Mouse (Mus musculus) cerebellum, adult 18-20 months (tissue): ENCODE measurements at regions not wholly inside any gene's neighbourhood (a gene's known extent, or its start where the extent isn't known, plus 50 kb on each side); places are given as distances from the start of the nearest gene placed in this dataset.

Source experiments
- DNase-seq, 2 experiments: peaks; one replicate each; pipeline ENCODE4 v3.0.0; 2021

DNA sequence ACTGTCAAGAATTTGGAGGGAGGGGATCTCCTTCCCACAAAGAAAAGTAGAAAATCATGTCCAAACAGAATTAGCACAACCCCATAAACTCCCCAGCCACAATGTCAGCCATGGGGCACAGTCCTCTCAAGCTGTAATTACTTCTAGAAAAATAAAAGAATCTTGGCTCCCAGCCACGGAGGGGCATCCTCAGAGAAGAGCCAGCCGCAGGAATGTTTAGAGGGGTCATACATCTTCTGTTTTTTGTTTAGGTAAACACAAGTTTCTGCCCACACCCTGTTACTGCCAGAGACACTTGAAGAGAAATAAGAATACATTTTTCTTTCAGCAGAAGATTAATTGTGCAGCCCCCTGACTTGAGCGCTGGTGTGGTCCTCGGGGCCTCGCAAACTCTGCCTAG, 362.5 kb upstream of the Nfe2l3 start:
- DNase-seq, result no peak

- DNase-seq, result no peak
Measured at GRCm38 (mm10) chr6:51071243-51071642, 361.2 kb upstream of the Nfe2l3 start.

DNA sequence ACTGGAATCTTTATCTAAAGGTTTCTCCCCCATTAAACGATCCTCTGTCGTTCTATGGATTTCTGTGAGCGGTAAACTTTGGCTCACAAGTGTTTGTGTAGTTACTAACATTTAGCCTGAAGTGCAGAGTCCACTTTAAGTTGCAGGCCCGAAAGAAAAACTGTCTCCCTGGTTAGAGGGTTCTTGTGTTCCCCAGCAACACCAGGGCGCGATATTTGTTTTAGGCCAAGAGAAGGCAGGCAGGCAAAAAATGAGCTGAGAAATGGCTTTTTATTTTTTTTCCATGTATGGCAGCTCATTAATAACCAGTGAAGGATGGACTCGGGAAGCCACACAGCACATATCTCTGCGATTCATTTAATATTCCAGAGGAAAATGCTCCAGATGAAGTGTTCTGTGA, 357.4 kb upstream of the Nfe2l3 start:
- DNase-seq, result no peak

GRCm38 (mm10) chr6:51076861-51077768, 355.4 kb upstream of the Nfe2l3 start:
- DNase-seq, result no peak

DNA sequence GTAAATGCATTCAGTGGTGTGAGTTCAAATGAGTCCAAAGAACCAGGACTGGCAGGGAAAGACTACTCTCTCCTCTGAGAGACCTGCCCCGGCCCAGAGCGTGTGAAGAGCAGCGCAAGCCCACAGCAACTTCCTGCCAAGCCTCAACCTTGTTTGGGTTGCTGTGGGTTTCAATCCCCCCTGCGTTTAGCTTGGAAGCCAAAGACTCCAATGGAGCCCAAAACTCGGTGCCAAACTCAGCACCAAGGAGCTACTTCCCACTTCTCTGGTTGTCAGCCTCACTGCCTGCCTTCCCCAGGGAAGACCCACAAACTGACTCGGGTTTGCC, 354.7 kb upstream of the Nfe2l3 start:
- DNase-seq, result no peak

- DNase-seq, result no peak
Measured at GRCm38 (mm10) chr6:51078353-51078966, 354.0 kb upstream of the Nfe2l3 start.

GRCm38 (mm10) chr6:51078967-51079355, 353.5 kb upstream of the Nfe2l3 start:
- no peak for DNase-seq

DNA sequence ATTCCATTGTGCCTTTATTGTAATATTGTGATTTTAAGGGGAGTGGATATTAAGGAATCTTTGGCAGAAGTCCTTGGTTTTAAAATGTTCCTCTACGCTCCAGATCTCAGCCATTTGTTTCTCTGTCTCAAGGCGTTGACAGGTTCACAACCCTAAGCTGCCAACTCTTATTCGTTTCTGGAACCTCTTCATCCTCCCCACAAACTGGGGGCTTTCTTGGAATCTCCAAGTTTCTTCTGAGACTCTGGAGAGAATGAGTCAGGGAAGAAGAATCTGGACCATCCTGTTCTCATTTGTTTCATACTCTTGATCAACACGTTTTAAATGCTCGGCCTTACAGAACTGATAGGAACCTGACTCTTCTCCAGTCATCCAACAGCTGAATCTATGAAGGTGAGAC, 351.4 kb upstream of the Nfe2l3 start:
- no peak for DNase-seq

GRCm38 (mm10) chr6:51084656-51085055, 347.8 kb upstream of the Nfe2l3 start:
- DNase-seq, result no peak

DNA sequence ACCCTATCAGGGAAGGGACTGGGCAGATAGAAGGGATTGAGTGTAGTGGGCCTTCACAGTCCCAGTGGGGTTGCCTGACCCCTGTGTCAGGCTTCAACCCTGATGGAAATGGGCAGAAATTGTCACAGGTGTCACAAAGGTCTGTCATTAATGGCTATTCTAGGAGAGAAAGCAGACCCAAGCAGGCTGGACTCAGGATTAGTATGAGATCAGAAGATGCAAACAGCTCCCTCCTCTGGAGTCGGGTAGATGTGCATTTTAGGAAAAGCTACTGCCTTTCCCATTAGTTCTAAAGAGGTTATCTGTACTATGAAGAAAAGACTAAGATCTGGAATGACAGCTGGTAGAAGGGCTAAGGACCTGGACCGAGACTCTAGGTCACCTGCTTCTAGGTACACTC, 346.9 kb upstream of the Nfe2l3 start:
- no peak for DNase-seq

- DNase-seq, result no peak
Measured at GRCm38 (mm10) chr6:51086347-51086746, 346.1 kb upstream of the Nfe2l3 start.

GRCm38 (mm10) chr6:51087806-51088205, 344.7 kb upstream of the Nfe2l3 start:
- DNase-seq, result no peak

DNA sequence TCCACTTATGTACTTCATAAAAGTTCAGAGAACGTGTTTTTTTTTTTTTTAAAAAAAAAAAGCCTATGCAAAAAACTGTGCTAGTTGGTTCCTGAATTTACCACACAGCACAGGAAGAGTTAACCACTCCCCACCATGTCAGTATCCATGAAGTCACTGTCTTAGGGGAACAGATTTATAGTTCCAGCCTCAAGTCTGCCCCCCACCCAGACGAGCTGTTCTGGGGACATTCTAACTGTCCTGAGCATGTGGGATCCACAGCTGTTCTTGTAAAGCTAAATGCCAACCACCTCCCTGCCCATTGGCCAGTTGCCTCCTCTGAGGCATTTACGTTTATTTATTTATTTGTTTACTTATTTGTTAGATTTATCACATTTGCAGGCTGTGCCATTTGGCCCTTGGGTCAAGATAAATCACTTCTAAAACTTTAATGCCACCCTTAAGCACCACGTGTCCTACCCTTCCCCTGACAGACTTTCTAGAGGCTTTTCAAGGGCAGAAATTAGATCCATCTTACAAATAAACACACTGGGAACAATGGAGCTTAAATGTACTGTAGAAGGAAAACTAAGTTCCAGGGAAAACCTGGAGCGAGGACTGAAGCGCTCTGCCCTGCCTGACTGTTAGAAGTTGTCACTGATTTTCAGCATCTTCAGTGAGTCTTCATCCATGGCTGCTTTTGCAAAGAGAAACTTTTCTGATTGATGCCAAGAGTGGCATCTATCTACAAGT, 343.7 kb upstream of the Nfe2l3 start:
- no peak for DNase-seq

- no peak for DNase-seq
Measured at GRCm38 (mm10) chr6:51093196-51093595, 339.3 kb upstream of the Nfe2l3 start.

DNA sequence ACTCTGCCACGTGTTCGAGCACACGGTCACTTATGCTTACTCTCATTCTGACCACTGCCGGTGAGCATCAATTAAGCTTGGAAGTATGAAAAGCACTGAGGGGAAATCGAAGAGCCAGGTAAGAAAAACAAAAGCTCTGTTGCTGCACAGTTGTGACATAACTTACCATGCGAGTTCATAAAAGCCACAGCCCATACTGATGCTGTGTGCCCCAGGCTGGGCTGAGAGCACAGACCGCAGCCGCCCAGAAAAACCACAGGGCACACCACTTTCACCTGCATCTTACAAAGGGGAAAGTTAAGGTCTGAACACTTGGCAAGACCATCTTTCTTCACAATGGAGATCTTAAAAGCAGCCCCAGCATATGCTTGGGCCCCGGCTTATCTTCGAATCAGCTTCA, 338.2 kb upstream of the Nfe2l3 start:
- no peak for DNase-seq

DNA sequence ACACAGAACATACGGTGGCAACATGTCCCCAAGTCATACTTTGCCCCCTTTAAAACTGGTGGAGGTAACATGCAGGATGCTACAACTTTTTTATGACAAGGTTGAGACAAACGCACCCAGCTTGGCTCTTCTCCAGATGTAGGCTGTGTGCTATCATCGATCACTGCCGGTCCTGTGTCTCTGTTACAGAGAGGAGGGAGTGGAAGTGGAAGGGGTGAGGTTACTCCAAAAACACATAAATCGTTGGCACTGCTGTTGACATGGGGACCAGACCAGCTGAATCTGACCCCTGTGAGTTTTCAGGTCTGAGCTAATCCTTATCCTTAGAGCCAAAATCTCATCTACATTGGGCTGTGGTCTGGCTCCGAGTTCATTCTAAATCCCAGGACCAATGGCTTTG, 335.0 kb upstream of the Nfe2l3 start:
- DNase-seq, result no peak

- no peak for DNase-seq
Measured at GRCm38 (mm10) chr6:51100341-51100740, 332.1 kb upstream of the Nfe2l3 start.

DNA sequence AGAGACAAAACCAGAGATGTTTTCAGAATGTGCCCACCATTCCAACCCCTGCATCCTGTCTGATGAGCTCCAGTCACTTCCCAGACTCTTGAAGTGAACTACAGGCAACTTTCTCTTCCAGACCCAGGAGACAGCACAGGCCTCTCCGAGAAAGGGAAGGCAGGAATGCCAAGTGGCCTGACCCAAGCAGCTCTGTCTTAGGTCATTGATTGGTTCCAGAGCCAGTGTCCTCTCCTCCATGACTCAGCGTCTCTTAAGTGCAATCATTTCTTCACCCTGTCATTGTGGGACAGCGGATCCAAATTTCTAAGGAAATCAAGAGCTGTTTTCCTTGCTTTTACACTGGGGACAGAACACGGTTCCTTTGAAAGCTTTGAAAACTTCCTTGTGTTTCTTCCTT, 329.2 kb upstream of the Nfe2l3 start:
- no peak for DNase-seq

- DNase-seq, result no peak
Measured at GRCm38 (mm10) chr6:51104336-51104735, 328.1 kb upstream of the Nfe2l3 start.

DNA sequence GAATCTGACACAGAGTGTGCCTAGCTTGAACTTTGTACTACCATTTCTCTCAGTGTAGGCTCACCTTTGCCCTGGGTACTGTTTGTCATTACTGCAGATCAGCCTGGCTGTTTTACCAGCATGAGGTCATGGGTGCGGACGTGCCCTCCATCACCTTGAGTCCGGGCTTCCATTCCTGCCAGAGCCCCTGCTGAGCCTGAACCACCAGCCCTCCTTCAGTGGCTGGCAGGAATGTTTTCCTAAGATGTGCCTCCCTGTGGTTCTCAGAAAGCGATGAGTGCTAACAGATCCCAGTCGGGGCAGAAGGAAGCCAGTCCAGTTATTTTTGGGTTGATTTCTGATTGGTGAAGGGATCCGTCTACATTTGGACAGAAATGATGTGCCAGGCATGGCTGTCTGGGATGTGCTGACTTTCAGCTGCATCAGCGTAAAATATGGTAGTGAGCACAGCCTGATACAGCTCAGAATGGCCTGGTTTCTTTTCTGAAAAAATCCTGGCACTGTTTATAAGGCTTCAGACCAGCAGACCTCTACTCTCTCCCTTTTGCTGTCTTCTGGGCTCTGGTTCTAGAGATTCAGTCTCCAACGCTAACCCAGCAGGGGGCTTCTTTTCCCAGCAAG, 324.0 kb upstream of the Nfe2l3 start:
- DNase-seq, result no peak

- no peak for DNase-seq
Measured at GRCm38 (mm10) chr6:51110596-51110995, 321.9 kb upstream of the Nfe2l3 start.

DNA sequence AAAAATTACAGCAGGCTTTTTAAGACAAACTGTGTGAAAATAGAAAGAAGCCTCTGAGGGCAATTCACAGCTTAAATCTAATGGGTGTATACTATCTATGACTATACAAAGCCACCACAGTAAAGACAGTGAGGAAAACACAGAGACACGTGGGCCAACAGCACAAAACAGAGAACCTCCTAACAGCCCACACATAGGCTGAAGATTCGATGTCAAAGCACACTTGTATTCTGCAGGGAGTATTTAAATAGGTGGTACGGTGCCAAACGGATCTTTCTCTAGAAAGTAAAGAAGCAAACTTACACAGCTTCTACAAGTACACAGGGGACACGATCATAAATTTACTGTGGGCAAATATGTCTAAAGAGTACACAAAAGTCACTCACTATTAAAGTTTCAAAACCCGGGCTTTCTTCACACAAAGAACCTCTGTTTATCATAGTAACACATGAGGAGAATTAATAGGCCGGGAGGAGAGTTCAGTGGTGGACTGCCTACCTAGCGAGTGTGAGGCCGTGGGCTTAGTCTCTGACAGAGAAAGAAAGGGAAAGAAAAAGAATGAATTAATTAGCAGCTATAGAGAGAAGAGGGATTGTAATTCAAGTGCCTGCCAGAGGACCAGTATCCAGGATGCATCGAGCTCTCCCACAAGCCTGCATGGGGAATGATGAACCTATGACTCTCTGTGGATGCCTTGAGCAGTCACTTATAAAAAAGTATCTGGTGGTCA, 317.7 kb upstream of the Nfe2l3 start:
- no peak for DNase-seq
